Mouse (Mus musculus): ENCODE data around the gene Ip6k2.

DNA sequence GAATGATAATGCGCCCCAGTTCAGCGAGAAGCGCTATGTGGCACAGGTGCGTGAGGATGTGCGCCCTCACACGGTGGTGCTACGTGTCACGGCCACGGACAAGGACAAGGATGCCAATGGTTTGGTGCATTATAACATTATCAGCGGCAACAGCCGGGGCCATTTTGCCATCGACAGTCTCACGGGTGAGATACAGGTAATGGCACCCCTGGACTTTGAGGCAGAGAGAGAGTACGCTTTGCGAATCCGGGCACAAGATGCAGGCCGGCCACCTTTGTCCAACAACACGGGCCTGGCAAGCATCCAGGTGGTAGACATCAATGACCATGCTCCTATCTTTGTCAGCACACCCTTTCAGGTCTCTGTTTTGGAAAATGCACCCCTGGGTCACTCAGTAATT is 44.3 kb downstream of the Ip6k2 start:
- TF ChIP-seq EP300 (IDR thresholded peaks at IDR 0.05; ENCODE audit: low read depth) (no peak), CTCF (IDR thresholded peaks at IDR 0.05; ENCODE audit: low read depth) (no peak)

All from heart, postnatal 0 days (tissue).